Mouse (Mus musculus): Measurements from ENCODE around the gene Cenpx.
"Not testable (repeated sequence)": the region's sequence is repeated elsewhere in the genome, so short reads cannot be mapped to it uniquely, and the experiment has no call there.

Gene Cenpx

GRCm38 (mm10) chr11:120713580-120714518, at the start of gene Cenpx, which contains the start of gene Lrrc45:
TSS of gene Cenpx (minus strand) at chr11:120713738.
TSS of gene Lrrc45 (plus strand) at chr11:120713925.
- DNase-seq, result peak; percentile 95

GRCm38 (mm10) chr11:120762672-120763041, 49.1 kb upstream of the Cenpx start, which contains the start of gene Hmga1b:
TSS of gene Hmga1b (plus strand) at chr11:120762794.
- not testable (repeated sequence) for DNase-seq

- DNase-seq, result no peak
These were observed 48.5 kb upstream of the Cenpx start for GRCm38 (mm10) chr11:120761811-120762671.

- DNase-seq, result no peak
These were observed 46.7 kb upstream of the Cenpx start for GRCm38 (mm10) chr11:120760236-120760635.

DNA sequence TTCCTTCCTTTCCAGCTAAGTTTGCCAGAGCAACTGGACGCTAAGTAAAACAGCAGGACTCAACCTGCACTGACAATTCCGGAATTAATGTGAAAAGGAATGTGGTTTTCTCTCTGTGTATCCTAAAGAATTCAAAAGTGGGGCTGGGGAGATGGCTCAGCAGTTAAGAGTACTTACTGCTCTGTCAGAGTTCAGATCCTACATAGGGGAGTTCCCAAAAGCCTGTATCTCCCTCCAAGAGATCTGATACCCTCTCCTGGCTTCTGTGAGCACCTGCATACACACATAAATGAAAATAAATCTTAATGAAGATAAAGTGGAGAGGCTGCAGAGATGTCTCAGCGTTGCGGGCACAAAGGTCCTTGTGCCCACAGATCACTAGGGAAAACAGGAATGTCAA, 38.1 kb upstream of the Cenpx start:
- no peak for DNase-seq

- no peak for DNase-seq
These were observed 35.9 kb upstream of the Cenpx start for GRCm38 (mm10) chr11:120749430-120749829.

DNA sequence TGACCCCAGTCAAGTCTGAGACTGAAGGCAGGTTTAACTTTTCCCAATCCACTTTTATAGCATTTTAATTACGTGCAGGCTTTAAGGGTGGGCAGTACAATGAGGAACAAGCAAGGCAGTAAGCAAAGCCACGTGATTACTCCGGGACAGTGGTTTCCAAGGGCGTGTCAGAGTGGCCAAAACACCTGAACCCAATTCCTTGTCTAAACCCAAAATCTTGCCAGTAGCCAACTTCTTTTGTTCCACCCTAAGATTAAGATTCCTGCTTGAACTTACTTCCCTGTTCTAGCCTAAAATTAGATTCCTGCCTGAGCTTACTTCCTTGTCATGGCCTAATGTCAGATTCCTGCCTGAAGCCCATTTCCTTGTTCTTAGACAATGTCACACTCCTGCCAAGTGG, 34.4 kb upstream of the Cenpx start:
- DNase-seq, result no peak

DNA sequence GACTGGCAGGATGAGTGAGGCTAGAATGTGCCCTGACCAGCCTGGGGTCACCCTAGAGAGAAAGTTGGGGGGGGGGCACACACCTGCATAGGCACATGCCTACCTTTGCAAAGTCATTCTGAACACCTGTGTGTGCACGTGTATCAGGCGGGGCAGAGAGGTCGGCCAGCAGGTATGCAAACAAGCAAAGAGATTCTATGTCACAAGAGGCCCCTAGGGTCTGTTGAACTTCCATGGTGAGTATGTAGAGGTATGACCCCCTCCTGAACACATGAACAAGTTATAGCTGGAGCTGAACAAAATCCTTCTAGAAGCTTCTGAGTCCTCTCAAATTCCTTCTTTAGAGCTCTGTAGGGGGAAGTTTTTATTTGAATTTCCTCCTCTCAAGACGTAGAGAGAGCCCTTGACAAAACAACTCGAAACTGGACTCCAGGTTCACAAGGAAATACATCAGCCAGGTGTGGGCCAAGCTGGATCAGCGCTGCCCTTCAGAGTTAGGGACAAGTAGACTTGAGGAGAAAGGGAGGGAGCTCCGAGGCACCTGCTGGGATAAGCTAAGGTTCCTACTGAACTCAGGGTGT, 30.7 kb upstream of the Cenpx start:
- DNase-seq, result no peak

DNA sequence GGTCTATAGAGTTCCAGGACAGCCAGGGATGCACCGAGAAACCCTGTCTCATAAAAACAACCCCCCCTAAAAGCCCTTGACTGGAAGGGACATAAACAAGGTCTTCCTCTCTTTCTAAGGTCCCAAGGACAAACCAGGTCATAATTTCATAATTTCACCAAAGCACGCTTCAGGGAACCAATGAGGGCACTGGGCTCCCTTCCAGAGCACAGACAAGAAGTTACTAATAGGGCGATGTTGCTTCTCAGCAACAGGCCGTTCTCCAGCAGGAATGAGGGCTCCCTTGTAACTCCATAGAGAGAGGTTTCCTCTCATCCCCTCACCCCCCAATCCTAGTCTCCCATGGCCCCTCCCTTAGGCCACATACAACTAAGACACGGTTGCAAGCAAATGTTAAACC, 27.4 kb upstream of the Cenpx start:
- no peak for DNase-seq

GRCm38 (mm10) chr11:120736424-120736823, 22.9 kb upstream of the Cenpx start:
- DNase-seq, result no peak

- DNase-seq, result no peak
These were observed 20.0 kb upstream of the Cenpx start for GRCm38 (mm10) chr11:120733521-120733920.

DNA sequence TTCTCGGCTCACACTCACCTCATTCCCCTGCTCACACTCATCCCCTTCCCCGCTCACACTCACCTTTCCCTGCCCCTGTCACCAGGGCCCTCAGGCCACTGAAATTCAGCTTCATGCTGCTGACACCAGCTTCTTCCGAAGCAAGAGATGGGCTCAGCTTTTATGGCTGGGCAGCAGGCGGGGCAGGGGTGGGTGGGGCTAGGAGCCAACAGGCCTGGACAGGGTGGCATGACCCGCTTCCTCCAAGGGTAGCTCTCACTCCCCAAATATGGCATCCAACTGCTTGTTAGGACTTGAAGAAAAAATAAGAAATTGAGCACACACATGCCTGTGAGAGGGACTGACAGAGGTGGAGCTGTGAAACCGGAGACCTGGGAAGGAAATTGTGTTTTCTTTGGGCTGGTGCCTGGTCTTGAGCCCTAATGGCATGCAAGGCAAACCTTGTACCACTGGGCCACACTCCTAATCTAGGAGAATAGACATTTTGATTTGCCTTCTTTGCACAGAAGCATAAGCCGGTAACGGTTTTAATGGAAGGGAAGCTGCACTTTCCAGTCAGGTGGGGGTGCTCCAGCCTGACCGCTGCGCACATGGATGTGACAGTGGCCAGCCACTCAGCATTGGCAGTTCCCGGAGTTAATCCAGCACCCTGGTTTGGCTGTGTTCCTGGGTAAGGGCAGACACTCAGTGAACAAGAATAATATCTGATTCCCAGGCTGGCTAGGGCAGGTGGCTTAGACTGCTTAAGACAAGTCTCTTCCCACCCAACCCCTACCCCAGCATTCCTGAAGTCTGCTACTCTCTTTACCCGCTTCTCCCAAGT, 18.5 kb upstream of the Cenpx start, which contains the start of gene Cbr2:
Cbr2 (minus strand) TSS at position 257 of the 823 bp plus-strand sequence.
- no peak for DNase-seq

DNA sequence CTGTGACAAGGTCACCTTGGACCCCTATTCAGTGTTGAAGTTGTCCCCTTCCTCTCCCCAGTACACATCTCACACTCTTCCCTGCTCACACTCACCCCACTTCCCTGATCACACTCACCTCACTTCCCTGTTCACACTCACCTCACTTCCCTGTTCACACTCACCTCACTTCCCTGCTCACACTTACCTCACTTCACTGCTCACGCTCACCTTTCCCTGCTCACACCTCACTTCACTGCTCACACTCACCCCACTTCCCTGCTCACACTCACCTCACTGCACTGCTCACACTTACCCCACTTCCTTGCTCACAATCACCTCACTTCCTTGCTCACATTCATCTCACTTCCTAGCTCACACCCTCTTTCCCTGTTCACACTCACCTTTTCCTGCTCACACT, 17.9 kb upstream of the Cenpx start:
- no peak for DNase-seq

GRCm38 (mm10) chr11:120730331-120730870, 16.9 kb upstream of the Cenpx start:
- DNase-seq, result no peak

DNA sequence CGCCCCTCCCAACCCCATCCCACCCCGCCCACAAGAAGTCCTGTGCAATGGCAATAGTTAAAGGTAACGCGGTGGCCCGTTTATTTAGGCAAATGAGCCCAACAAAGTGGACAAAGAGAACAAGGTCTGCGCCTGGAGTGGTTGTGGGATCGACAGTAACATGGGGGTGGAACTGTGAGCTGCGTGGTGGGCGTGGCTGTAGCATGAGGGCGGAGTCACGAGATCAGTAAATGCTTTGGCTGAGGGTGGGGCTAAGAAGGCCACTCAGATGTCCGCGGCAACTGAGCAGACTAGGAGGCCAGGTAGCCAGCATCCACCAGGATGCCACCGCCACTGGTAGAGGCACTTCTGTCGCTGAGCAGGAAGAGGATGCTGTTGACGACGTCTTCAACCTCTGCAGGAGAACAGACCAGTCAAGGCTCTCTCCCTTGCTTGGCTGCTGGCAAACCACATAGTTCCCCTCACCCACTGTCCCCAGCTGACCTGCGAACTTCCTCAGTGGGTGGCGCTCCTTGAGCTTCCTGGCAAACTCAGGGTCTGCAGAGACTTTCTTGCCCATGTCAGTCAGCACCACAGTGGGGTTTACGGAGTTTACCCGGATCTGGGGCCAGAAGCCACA, 16.0 kb upstream of the Cenpx start:
- not testable (repeated sequence) for DNase-seq

DNA sequence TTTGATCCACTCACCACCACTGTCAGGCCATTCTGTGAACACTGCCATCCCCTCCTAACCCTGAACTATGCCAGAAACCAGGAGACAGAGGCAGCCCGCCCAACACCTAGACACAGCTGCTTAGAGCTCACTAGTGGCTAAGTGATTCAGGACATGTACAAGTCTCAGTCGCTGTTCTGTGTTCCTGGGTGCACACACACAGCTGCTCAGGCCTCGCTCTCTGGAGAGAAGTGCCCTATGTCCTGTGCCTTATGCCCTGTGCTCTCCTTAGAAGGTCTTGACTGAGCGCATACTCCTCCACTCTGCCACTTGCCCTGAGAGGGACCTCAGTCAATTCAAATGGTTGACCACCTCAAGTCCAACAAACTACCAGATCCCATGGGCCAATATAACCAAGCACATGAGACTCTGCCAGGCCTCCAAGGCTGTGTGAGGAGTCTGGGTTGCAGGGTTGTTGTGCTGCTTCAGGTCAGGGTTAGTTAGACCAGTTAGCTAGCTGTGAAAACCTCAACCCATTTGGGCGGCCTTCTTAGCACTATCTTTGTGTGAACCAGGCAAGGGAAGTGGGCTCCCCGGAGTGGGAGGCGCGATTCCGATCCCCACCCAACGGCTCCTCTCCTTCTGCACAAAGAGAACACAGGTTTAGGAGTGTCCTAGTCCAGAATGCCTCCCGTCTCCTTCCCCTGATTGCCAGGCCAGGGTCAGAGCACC, 15.1 kb upstream of the Cenpx start:
- no peak for DNase-seq

DNA sequence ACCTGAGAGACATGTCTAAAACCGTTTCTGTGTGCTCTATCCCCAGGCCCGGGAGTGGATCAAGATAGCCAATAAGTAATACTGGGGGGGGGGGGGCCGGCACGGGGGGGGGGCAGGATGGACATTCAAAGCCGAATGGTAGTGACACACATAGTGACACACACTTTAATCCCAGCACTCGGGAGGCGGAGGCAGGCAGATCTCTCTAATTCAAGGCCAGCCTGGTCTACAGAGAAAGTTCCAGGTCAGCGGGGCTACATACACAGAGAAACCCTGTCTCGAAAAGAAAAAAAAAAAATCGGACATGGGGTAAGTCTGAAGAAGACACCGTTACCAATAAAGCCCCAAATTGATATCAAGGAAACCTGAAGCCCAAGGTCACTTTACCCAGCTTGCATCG, 14.0 kb upstream of the Cenpx start:
- no peak for DNase-seq

DNA sequence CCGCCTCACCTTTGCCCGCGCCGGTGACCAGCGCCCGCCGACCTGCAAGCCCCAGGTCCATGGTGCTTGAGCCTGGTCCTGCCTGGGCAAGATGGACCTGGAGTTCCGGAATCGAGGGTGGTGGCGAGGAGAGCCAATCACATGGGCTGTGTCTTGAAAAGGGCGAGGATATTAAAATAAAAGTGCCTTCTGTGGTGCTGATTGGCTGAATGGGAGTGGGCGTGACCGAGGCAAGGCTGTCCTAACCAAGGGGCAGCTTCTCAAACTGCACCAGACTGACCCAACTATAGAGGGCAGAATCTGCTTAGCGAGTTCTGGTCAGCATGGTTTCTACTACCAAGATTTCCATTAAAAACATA, 13.6 kb upstream of the Cenpx start, which contains the start of gene Dcxr:
Dcxr (minus strand) TSS at position 113 of the 359 bp plus-strand sequence.
- peak; percentile 73 for DNase-seq

GRCm38 (mm10) chr11:120726243-120727168, 13.0 kb upstream of the Cenpx start:
- DNase-seq, result no peak

GRCm38 (mm10) chr11:120723509-120723908, 10.0 kb upstream of the Cenpx start:
- no peak for DNase-seq

Data from cerebellum, adult 11 months (tissue).